Mouse (Mus musculus) heart, postnatal 14 days (tissue): ENCODE measurements around the gene Fzd2. TPM values are rescaled to one million over a fixed set of nuclear protein-coding genes. Genes with fewer than 3 reads are reported as not detected.

Source experiments
- DNase-seq, 2 experiments: peaks; one replicate each; pipeline ENCODE4 v3.0.0; 2021 to 2022
- intact Hi-C: fragments of 180-260 bp; cut with DNase I; formaldehyde crosslinking; loops from one replicate; pipeline ENCODE4 v1.15.1; 2025
- total RNA-seq, 2 experiments: library from RNA; stranded (reverse); gene quantifications; 2 replicates each; pipeline ENCODE4 v1.2.3; 2021

Fzd2 gene
- total RNA-seq, 2 experiments from 2014 or later: 5.6 to 7.3 TPM

- no peak for DNase-seq
- intact Hi-C loops: no loop called here
Observed at GRCm38 (mm10) chr11:102655888-102656287, 51.7 kb downstream of the Fzd2 start.

- intact Hi-C loops: no loop called here
- no peak for DNase-seq
Observed at GRCm38 (mm10) chr11:102656326-102656926, 52.2 kb downstream of the Fzd2 start.

- intact Hi-C loops: no loop called here
Observed at GRCm38 (mm10) chr11:102656931-102657330, 52.7 kb downstream of the Fzd2 start.

More at GRCm38 (mm10) chr11:102656931-102657330, 52.7 kb downstream of the Fzd2 start:
- no peak for DNase-seq

Other genes with a start within 250 kb of the Fzd2 start
- gene Slc4a1, start 238.2 kb upstream of the Fzd2 start, total RNA-seq: 10 to 100 TPM; 22.7 to 23.0 TPM
- under 1 TPM in 1 of 2 experiments, not detected in 1; 0.29 TPM for gene Rundc3a, start 211.0 kb upstream of the Fzd2 start, total RNA-seq
- 100 to 1,000 TPM; 163 to 176 TPM for gene Slc25a39, start 196.4 kb upstream of the Fzd2 start, total RNA-seq
- 100 to 1,000 TPM; 130 to 136 TPM for gene Grn, start 174.1 kb upstream of the Fzd2 start, total RNA-seq
- gene Fam171a2, start 156.7 kb upstream of the Fzd2 start, total RNA-seq: 10 to 100 TPM; 10.5 to 11.4 TPM
- gene Itga2b, start 134.3 kb upstream of the Fzd2 start, total RNA-seq: 1 to 10 TPM; 3.1 to 3.3 TPM
- 10 to 100 TPM; 24.7 to 25.7 TPM for gene Gpatch8, start 48.0 kb upstream of the Fzd2 start, total RNA-seq
- gene Gm11627, start 24.9 kb upstream of the Fzd2 start, total RNA-seq: 1 to 10 TPM in 1 of 2 experiments, under 1 TPM in 1; 0.69 to 1.8 TPM
- not detected for gene Meioc, start 59.3 kb downstream of the Fzd2 start, total RNA-seq
- 10 to 100 TPM; 16.0 to 18.5 TPM for gene Ccdc43, start 93.4 kb downstream of the Fzd2 start, total RNA-seq
- 1 to 10 TPM; 4.0 to 4.4 TPM for gene Adam11, start 157.0 kb downstream of the Fzd2 start, total RNA-seq
- 10 to 100 TPM; 37.7 to 42.6 TPM for gene Gjc1, start 215.3 kb downstream of the Fzd2 start, total RNA-seq
- gene Higd1b, start 231.5 kb downstream of the Fzd2 start, total RNA-seq: 10 to 100 TPM; 20.4 to 25.4 TPM